Mouse (Mus musculus) fat pad, adult 2 months (tissue): ENCODE measurements around the gene Gm1123.

ENCODE experiments used
- DNase-seq: peaks from one replicate; pipeline ENCODE4 v3.0.0-alpha.2; 2011; ENCODE audit warnings: low read depth, low spot score; ENCODE audit errors: extremely low read depth

Gene Gm1123

DNA sequence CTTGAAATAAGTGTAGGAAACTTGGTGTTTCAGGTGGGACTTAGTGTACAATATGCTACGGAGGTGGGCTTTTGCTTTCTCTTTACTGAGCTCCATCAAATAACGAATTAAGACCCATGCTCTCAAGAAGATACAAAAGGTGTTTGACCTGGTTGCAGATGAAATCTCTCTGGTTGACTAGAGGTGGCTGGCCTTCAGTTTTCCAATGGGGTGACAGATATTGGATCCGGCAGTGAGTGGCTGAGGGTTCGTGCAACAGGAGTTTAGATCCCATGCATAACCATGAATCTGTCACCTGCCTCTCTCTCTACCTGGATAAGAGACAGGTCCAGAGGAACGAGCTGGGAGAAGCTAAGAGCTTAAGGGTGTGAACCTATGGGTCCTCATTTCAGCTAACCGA lies 76.9 kb downstream of the Gm1123 start:
- no peak for DNase-seq

DNA sequence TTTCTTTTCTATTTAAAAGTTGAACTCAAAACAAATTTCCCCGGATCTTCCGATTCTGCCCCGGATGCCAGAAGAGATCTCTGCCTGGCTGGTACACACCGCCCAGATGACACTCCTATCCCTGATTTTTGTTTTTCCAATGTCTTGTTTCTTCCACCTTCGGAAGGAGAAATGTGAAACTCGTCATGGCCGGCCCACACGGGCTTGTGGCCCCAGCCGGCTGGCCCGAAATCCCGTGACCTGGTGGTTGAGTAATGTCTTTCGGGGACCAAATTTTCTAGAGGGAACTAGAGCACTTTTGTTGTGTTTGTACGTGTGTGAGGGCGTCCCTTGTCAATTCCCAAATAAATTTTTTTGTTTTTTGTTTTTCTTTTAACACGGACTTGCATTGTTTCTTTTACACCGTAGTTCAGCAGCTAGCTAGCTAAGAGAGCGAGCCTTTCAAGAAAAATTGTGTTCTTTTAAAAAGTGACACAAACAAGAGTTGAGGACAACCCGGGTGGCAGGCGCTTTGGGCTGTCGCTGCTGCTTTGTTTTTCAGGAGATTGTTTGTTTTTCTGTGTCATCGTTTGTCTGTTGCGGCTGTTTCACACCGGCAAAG lies 77.7 kb downstream of the Gm1123 start:
- no peak for DNase-seq
